Mouse (Mus musculus) testis, postnatal 10 days (tissue): Measurements from ENCODE around the gene Ryr1.
"Not testable (repeated sequence)": the region's sequence is repeated elsewhere in the genome, so short reads cannot be mapped to it uniquely, and the experiment has no call there.

ENCODE experiments used
- DNase-seq: peaks from one replicate; pipeline ENCODE4 v3.0.0; 2021; ENCODE audit warnings: low spot score

Gene Ryr1

GRCm38 (mm10) chr7:29146625-29147367 is 21.8 kb upstream of the Ryr1 start:
- DNase-seq, result no peak

DNA sequence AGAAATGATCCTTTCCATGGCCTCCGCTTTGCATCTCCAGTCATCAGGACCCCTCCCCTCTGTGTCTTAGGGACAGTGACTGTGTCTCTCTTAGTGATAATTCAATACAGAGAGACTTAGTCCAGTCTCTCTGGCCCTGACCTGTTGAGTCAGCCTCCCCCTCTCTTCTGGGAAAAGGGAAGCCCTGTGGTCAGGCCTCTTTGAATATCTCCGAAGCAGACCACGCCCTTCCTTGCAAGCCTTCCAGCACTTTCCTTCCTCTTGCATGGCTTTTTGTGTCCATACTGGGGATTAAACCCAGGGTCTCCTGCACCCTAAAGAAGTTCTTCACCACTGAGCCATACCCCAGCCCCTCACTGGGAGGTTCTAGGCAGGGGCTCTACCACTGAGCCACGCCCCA is 19.0 kb upstream of the Ryr1 start:
- DNase-seq, result no peak

DNA sequence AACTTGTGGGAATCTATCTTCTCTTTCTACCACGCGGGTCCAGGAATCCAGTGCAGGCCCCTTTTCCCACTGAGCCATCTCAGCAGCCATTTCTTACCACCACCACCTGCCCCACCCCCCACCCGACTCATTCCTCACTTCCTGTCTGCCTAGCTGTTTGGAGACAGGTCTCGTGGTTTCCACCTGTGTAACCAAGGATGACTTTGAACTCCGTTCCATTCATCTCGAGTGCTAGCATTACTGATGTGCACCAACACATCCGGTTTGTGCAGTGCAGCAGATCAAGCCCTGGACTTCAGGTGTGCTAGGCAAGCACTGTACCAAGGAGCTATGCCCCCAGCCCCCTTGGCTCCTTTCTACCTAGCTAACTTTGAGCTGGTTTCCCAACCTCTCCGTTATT is 16.4 kb upstream of the Ryr1 start:
- no peak for DNase-seq

DNA sequence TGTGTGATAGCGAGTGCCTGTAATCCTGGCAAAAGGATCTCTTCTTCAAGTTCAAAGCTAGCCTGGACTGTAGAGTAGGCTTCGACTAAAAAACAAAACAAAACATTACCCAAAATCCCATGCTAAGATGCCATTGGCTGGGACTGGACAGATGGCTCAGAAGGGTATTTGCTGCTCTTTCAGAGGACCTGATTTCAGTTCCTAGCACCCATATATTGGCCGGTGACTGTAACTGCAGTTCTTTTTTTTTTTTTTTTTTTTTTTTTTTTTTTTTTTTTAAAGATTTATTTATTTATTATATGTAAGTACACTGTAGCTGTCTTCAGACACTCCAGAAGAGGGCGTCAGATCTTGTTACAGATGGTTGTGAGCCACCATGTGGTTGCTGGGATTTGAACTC is 14.3 kb upstream of the Ryr1 start:
- DNase-seq, result not testable (repeated sequence)

- no peak for DNase-seq
These were observed 12.4 kb upstream of the Ryr1 start for GRCm38 (mm10) chr7:29137429-29137828.

DNA sequence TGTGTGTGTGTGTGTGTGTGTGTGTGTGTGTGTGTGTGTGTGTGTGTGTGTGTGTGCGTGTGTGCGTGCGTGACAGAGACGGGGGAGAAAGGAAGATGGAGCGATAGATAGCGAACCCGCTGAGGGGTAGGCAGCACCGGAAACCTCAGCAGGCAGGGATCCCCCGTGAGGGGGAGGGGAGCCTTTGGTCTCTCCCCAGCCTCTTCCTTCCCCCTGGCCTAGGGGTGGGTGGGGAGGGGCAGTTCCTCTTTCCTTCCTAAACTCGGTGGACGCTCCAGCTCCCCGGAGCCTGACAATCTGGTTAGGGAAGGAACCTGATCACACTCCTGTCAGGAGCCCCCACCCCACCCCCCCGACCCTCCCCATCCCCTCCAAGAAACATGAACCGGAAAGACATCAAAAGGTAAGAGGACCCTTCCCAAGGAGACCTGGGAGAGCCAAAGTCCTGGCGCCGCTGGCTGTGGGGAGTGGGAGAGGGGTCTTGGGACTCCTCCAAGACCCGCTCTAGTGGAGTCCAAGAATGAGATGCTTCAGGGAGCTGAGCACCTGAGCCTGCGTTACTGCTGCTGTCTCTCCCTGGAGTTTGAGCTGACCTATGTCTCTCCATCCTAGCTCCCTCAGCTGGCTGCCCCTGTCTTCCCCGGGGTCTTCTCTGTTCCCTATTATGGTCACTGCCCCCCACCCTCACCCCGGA is 9.9 kb upstream of the Ryr1 start, which contains the start of gene Rasgrp4:
TSS of gene Rasgrp4 (plus strand) at position 159 of the 694 bp plus-strand sequence.
- DNase-seq, result no peak

DNA sequence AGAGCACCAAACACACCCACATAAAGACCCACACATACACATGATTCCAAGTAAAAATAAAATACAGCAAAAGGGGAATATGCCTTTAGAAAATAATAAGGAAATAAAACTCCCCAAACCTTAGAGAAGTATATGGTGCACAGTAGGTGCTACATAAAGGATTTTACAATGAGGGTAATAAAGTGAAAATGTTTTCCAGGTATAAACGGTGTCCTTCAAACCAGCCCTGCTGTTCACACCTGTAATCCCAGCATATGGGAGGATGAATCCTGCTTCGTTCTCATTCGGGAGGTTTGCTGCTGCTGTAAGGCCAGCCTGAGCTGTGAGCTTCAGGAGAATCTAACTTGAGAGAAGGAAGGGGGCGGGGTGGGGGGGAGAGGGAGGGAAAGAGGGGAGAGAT is 9.3 kb upstream of the Ryr1 start:
- DNase-seq, result no peak

- DNase-seq, result no peak
These were observed 3.7 kb upstream of the Ryr1 start for GRCm38 (mm10) chr7:29128725-29129124.

- DNase-seq, result peak; percentile 74
These were observed 1.4 kb upstream of the Ryr1 start for GRCm38 (mm10) chr7:29126173-29126915.

GRCm38 (mm10) chr7:29123531-29124358 is 1.2 kb downstream of the Ryr1 start:
- no peak for DNase-seq

DNA sequence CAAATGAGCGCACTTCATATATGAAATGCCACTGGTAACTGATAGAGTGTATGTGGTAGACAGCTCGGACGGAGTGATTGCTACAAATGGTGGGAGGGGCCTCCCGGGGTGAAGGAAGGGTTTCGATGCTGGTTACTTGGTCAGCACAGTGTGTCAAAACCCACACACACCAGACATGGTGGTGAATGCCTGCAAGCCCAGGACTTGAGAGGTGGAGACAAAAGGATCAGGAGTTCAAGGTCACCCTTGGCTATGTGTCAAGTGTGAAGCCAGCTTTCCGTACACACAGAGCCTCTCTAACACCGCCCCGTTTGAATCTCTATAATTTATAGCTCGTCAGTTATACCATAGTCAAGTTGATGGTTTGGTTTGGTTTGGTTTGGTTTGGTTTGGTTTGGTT is 2.2 kb downstream of the Ryr1 start:
- no peak for DNase-seq

DNA sequence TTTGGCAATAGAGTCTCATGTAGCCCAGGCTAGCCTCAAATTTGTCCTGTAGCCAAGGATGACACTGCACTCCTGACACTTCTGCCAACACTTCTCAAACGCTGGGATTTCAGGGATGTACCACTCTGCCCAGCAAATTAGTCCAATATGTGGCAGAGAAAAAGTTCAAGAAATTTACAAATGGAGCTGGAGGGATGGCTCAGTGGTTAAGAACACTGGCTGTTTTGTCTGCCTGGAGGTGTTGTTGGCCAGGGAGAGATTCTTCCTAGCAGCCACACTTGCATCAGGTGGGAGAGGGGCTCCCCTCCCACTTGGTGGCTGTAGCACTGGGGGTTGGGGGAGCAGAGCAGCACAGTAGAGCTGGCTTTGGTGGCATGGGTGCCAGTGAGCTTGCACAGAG is 5.5 kb downstream of the Ryr1 start:
- no peak for DNase-seq

- DNase-seq, result no peak
These were observed 6.7 kb downstream of the Ryr1 start for GRCm38 (mm10) chr7:29118142-29118851.

DNA sequence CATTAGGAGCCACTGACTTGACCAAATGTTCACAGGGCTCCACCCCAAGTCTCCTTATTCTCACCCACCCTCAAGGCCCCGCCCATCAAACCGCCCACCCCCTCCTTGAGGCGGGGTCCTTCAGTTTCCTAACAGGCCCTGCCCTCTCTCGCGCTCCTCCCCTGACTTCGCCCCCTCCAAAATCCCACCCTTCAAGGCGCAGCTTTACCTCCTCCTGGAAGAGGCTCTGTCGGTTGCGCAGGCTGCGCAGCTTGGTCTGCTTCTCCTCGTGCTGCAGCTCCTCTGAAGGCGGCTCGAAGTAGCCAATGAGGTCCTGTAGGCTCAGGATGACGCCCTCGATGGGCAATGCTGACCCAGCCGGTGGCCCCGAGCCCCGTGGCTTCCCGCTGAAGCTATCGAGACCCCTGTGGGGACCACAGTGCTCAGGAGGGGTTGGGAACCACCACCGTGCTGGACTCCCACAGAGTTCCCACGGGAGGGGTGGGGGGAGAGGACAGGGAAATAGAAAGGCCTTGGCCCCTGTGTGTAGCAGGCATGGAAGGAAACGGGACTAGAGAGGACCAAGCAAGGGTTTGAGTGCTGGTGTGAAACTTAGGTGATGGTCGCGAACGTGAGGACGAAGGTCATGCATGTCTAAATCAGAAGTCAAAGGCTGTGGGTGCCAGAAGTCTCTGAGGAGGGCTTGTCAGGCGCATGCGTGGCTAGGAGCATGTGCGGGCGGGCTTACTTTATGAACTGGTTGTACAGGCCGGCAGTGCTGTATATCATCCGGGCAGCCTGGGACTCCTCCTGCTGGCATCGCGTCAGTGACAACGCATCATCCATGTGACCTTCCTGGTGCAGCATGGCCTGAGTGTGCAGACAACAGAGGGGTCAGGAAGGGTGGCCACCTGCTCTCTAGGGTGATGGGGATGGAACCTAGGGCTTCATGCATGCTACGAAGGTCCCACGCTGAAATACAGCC is 15.7 kb downstream of the Ryr1 start:
- DNase-seq, result peak; percentile 81

- DNase-seq, result no peak
These were observed 23.5 kb downstream of the Ryr1 start for GRCm38 (mm10) chr7:29101286-29102017.

DNA sequence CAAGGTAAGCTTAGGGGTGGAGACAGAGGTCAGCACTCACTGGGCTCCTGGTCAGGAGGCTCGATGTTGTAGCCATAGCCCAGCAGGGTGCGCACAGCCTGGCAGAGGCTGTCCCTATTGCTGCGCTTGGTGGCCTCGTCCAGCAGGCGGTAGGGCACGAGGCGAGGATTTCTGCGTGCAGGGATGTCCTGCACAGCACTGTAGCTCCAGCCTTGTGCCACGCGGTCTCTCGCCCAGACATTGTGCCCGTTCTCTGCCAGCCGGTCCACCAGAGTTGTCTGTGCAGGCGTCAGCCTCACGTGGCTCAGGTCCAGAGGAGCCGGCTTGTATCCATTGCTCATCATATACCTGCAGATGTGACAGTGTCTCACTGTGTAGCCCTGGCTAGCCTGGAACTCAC is 27.8 kb downstream of the Ryr1 start:
- no peak for DNase-seq

DNA sequence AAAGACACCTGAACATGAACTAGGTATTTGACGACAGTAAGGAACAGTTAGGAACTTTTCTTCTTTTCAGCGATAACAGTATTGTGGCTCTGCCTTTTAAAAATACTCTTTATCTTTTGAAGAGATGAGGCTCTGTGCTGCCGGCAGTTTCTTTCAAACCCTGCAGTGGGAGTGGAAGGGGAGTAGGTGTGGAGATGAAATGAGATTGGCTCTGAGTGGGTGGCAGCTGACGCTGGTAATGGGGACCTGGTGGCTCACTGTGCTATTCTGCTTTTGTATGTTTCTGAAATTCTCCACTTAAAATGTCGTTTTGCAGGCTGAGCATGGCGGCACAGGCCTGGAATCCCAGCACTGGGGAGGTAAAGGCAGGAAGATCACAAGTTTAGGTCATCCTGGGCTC is 36.2 kb downstream of the Ryr1 start:
- no peak for DNase-seq

GRCm38 (mm10) chr7:29086902-29087301 is 38.1 kb downstream of the Ryr1 start:
- no peak for DNase-seq

DNA sequence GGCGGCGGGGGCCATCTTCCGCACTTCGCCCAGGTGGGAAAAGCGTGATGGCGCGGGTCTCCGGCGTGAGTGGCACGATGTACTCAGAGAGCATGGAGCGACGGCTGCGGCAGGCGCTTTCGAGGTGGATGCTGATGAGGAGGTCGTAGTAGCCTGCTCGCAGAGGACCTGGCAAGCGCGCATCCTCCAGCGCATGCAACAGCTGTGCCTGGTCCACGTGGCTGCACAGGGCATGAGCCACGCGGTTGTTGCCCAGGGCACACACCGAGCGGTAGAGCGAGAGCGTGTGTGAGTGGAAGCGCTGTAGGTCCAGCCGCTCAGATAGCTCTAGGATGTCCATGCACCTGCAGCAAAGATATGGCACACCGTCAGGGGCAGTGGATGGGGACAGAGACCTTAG is 39.0 kb downstream of the Ryr1 start:
- DNase-seq, result no peak

- DNase-seq, result no peak
These were observed 40.6 kb downstream of the Ryr1 start for GRCm38 (mm10) chr7:29084411-29084810.
